Mouse (Mus musculus) MEL (cell line): ENCODE results near the gene Ccdc117. TPM values are rescaled to one million over a fixed set of nuclear protein-coding genes. Genes with fewer than 3 reads are reported as not detected.

ENCODE experiments used
- DNase-seq: peaks from one replicate; pipeline ENCODE4 v3.0.0; 2011; ENCODE audit warnings: low read depth, low spot score
- H3K27ac ChIP-seq: 2 replicates; pipeline ENCODE4 v1.5.1; 2012; ENCODE audit warnings: low read depth, mild to moderate bottlenecking, control low read depth, low read length, moderate library complexity; ENCODE audit not compliant: control insufficient read depth
- H3K27me3 ChIP-seq, 2 experiments: fragments of 150-350 bp in 1 of 2; sonication (generic) in 1 of 2; 2 replicates each; pipeline ENCODE4 v1.6.1; 2012; ENCODE audit warnings: low read length in 2 of 2, mild to moderate bottlenecking in 2 of 2, improper control_type of control experiment in 1 of 2, moderate library complexity in 1 of 2; ENCODE audit not compliant: insufficient read depth in 2 of 2, control insufficient read depth in 1 of 2
- H3K36me3 ChIP-seq, 2 experiments: 2 replicates each; pipeline ENCODE4 v1.6.1; 2012 to 2014; ENCODE audit warnings: low read length in 2 of 2, improper control_type of control experiment in 1 of 2, inconsistent platforms in 1 of 2, mild to moderate bottlenecking in 1 of 2; ENCODE audit not compliant: insufficient read depth in 2 of 2, control insufficient read depth in 1 of 2
- H3K4me1 ChIP-seq, 2 experiments: fragments of 150-350 bp in 1 of 2; sonication (generic) in 1 of 2; 2 replicates each; pipeline ENCODE4 v1.6.1; 2012; ENCODE audit warnings: low read length in 2 of 2, improper control_type of control experiment in 1 of 2, mild to moderate bottlenecking in 1 of 2; ENCODE audit not compliant: insufficient read depth in 2 of 2, control insufficient read depth in 1 of 2
- H3K4me3 ChIP-seq, 2 experiments: fragments of 150-350 bp in 1 of 2; sonication (generic) in 1 of 2; 2 replicates each; pipeline ENCODE4 v1.5.1; 2012; ENCODE audit warnings: low read depth in 2 of 2, low read length in 2 of 2, mild to moderate bottlenecking in 2 of 2, moderate library complexity in 2 of 2, control low read depth in 1 of 2, improper control_type of control experiment in 1 of 2; ENCODE audit not compliant: control insufficient read depth in 1 of 2, insufficient read depth in 1 of 2
- H3K79me2 ChIP-seq: 2 replicates; pipeline ENCODE4 v1.6.1; 2012; ENCODE audit warnings: mild to moderate bottlenecking, low read length, moderate library complexity; ENCODE audit not compliant: control insufficient read depth, poor library complexity, insufficient read depth
- H3K9ac ChIP-seq: 2 replicates; pipeline ENCODE4 v1.6.1; 2012; ENCODE audit warnings: low read depth, mild to moderate bottlenecking, control low read depth, low read length, moderate library complexity; ENCODE audit not compliant: control insufficient read depth, poor library complexity, severe bottlenecking
- H3K9me3 ChIP-seq: fragments of 150-350 bp; sonication (generic); replicated peaks from 2 replicates; pipeline ENCODE4 v1.6.1; 2012; ENCODE audit warnings: mild to moderate bottlenecking, low read length, improper control_type of control experiment, moderate library complexity; ENCODE audit not compliant: insufficient read depth
- CHD1 ChIP-seq: IDR thresholded peaks from 2 replicates; pipeline ENCODE4 v1.6.1; 2012; ENCODE audit warnings: low read depth, mild to moderate bottlenecking, inconsistent platforms, low read length, improper control_type of control experiment
- CHD2 ChIP-seq: IDR thresholded peaks from 2 replicates; pipeline ENCODE4 v1.6.1; 2011; ENCODE audit warnings: low read length, improper control_type of control experiment
- CTCF ChIP-seq, 3 experiments: IDR thresholded peaks in 2 of 3; conservative IDR thresholded peaks in 1 of 3; 2 replicates each; pipeline ENCODE4 v1.5.1; 2011 to 2012; ENCODE audit warnings: low read length in 3 of 3, low read depth in 2 of 3, mild to moderate bottlenecking in 2 of 3, improper control_type of control experiment in 1 of 3, inconsistent platforms in 1 of 3, mixed read lengths in 1 of 3, moderate library complexity in 1 of 3; ENCODE audit not compliant: control insufficient read depth in 1 of 3, insufficient read depth in 1 of 3, poor library complexity in 1 of 3, severe bottlenecking in 1 of 3
- GABPA ChIP-seq: IDR thresholded peaks from 2 replicates; pipeline ENCODE4 v1.6.1; 2012; ENCODE audit warnings: low read depth, mild to moderate bottlenecking, inconsistent platforms, low read length, improper control_type of control experiment, moderate library complexity
- GATA1 ChIP-seq: IDR thresholded peaks from 2 replicates; pipeline ENCODE4 v1.6.1; 2011; ENCODE audit warnings: low read depth, low read length, improper control_type of control experiment
- HCFC1 ChIP-seq: IDR thresholded peaks from 2 replicates; pipeline ENCODE4 v1.6.1; 2012; ENCODE audit warnings: low read depth, mild to moderate bottlenecking, inconsistent platforms, low read length, improper control_type of control experiment, moderate library complexity
- JUND ChIP-seq: IDR thresholded peaks from 2 replicates; pipeline ENCODE4 v1.6.1; 2011; ENCODE audit warnings: low read depth, mild to moderate bottlenecking, improper control_type of control experiment, low read length
- MAFK ChIP-seq: IDR thresholded peaks from 2 replicates; pipeline ENCODE4 v1.6.1; 2011; ENCODE audit warnings: low read depth, mild to moderate bottlenecking, low read length, improper control_type of control experiment, borderline replicate concordance
- MYB ChIP-seq: IDR thresholded peaks from 2 replicates; pipeline ENCODE4 v1.6.1; 2011; ENCODE audit warnings: mild to moderate bottlenecking, low read depth, low read length, improper control_type of control experiment
- MYC ChIP-seq: IDR thresholded peaks from 2 replicates; pipeline ENCODE4 v1.6.1; 2011; ENCODE audit warnings: low read depth, mild to moderate bottlenecking, low read length, improper control_type of control experiment, moderate library complexity
- NRF1 ChIP-seq: IDR thresholded peaks from 2 replicates; pipeline ENCODE4 v1.6.1; 2014; ENCODE audit warnings: low read depth, mild to moderate bottlenecking, inconsistent platforms, low read length, improper control_type of control experiment, moderate library complexity; ENCODE audit not compliant: poor library complexity, insufficient read depth, severe bottlenecking
- POLR2AphosphoS5 ChIP-seq: IDR thresholded peaks from 2 replicates; pipeline ENCODE4 v1.6.1; 2012; ENCODE audit warnings: low read depth, borderline replicate concordance, mild to moderate bottlenecking, inconsistent platforms, low read length, moderate library complexity, mixed read lengths
- RAD21 ChIP-seq: IDR thresholded peaks from 2 replicates; pipeline ENCODE4 v1.6.1; 2011; ENCODE audit warnings: mild to moderate bottlenecking, low read depth, low read length, improper control_type of control experiment
- SMC3 ChIP-seq: IDR thresholded peaks from 2 replicates; pipeline ENCODE4 v1.6.1; 2011; ENCODE audit warnings: low read depth, low read length, improper control_type of control experiment
- TAL1 ChIP-seq: IDR thresholded peaks from 2 replicates; pipeline ENCODE4 v1.6.1; 2012; ENCODE audit warnings: mild to moderate bottlenecking, inconsistent platforms, low read length, moderate library complexity, mixed read lengths
- TCF12 ChIP-seq: IDR thresholded peaks from 2 replicates; pipeline ENCODE4 v1.6.1; 2014; ENCODE audit warnings: low read depth, mild to moderate bottlenecking, inconsistent platforms, low read length, improper control_type of control experiment, moderate library complexity
- UBTF ChIP-seq: IDR thresholded peaks from 2 replicates; pipeline ENCODE4 v1.6.1; 2012; ENCODE audit warnings: low read depth, mild to moderate bottlenecking, inconsistent platforms, low read length, improper control_type of control experiment, moderate library complexity, borderline replicate concordance; ENCODE audit not compliant: insufficient read depth
- USF2 ChIP-seq, 2 experiments: IDR thresholded peaks; 2 replicates each; pipeline ENCODE4 v1.6.1; 2011 to 2012; ENCODE audit warnings: improper control_type of control experiment in 2 of 2, low read length in 2 of 2, borderline replicate concordance in 1 of 2, inconsistent platforms in 1 of 2, low read depth in 1 of 2, mild to moderate bottlenecking in 1 of 2; ENCODE audit not compliant: insufficient read depth in 1 of 2
- ZC3H11A ChIP-seq: IDR thresholded peaks from 2 replicates; pipeline ENCODE4 v1.6.1; 2012; ENCODE audit warnings: low read depth, mild to moderate bottlenecking, inconsistent platforms, low read length, improper control_type of control experiment
- ZKSCAN1 ChIP-seq: IDR thresholded peaks from 2 replicates; pipeline ENCODE4 v1.6.1; 2012; ENCODE audit warnings: low read depth, mild to moderate bottlenecking, inconsistent platforms, low read length, improper control_type of control experiment, moderate library complexity
- polyA plus RNA-seq, 2 experiments: library from polyadenylated mRNA; stranded (reverse) in 1 of 2; unstranded in 1 of 2; fragments of >175 nt in 1 of 2; fragments of >200 nt in 1 of 2; gene quantifications; 2 replicates each; pipeline versions ENCODE4 v1.2.1 to v1.2.4; 2012; ENCODE audit warnings: low replicate concordance in 2 of 2, low read depth in 1 of 2; ENCODE audit not compliant: insufficient read length in 2 of 2, insufficient read depth in 1 of 2, missing spikeins in 1 of 2
- total RNA-seq: library from RNA; depleted of rRNA; stranded (reverse); fragments of 300-350 nt; gene quantifications from 2 replicates; pipeline ENCODE4 v1.2.3, GENCODE M21; 2012

The Ccdc117 gene
- total and polyA plus RNA-seq, 3 experiments, result 19.4 to 35.4 TPM; not detected in 1

- H3K4me1 ChIP-seq, result peaks cover 0 to 5% of the 10 kb centered on the region in 2 experiments; a peak in 1 of 4 replicates
- peak; percentile 56 for DNase-seq
- no peaks in the 10 kb centered on the region for H3K9me3 ChIP-seq
- no peak overlapping the region for H3K9ac ChIP-seq
- no peak for TF ChIP-seq UBTF
- TF ChIP-seq SMC3, result peak; percentile 55
- TF ChIP-seq CTCF (IDR thresholded peaks at IDR 0.05 in 2 of 3, conservative IDR thresholded peaks at IDR 0.05 in 1 of 3; ENCODE audit: control insufficient read depth in 1 of 3, insufficient read depth in 1 of 3, low read depth in 2 of 3, low read length in 3 of 3, poor library complexity in 1 of 3, severe bottlenecking in 1 of 3), result peak; percentile 50 to 52 (median 51)
- no peak for TF ChIP-seq TAL1
- TF ChIP-seq JUND, result no peak
- TF ChIP-seq RAD21, result peak; percentile 37
- 0 out of 2 replicates have a peak, but pooled peaks have one; percentile 36 for TF ChIP-seq MYC
- no peaks in the 10 kb centered on the region for H3K27me3 ChIP-seq
- no peak overlapping the region for H3K27ac ChIP-seq
- no peak overlapping the region for H3K4me3 ChIP-seq
- no peaks in the 10 kb centered on the region; a peak in 1 of 4 replicates for H3K36me3 ChIP-seq
- no peaks in the 10 kb centered on the region for H3K79me2 ChIP-seq
These were observed 45.3 kb downstream of the Ccdc117 start for GRCm38 (mm10) chr11:5496559-5497248.

- H3K27ac ChIP-seq, result no peak overlapping the region
- no peaks in the 10 kb centered on the region; a peak in 1 of 4 replicates for H3K36me3 ChIP-seq
- H3K9me3 ChIP-seq, result no peaks in the 10 kb centered on the region
- no peaks in the 10 kb centered on the region for H3K79me2 ChIP-seq
- no peak overlapping the region for H3K9ac ChIP-seq
- H3K27me3 ChIP-seq, result no peaks in the 10 kb centered on the region
- DNase-seq, result no peak
- TF ChIP-seq ZC3H11A, result no peak
- no peak for TF ChIP-seq GABPA
- TF ChIP-seq NRF1, result no peak
- no peak for TF ChIP-seq CHD2
- TF ChIP-seq GATA1, result no peak
- no peak for TF ChIP-seq CHD1
- TF ChIP-seq POLR2AphosphoS5, result no peak
- TF ChIP-seq MAFK, result no peak
- TF ChIP-seq TCF12, result no peak
- TF ChIP-seq HCFC1, result no peak
- TF ChIP-seq MYB, result no peak
- no peak for TF ChIP-seq ZKSCAN1
- TF ChIP-seq USF2 (IDR thresholded peaks at IDR 0.05; ENCODE audit: borderline replicate concordance in 1 of 2, insufficient read depth in 1 of 2, low read depth in 1 of 2, low read length in 2 of 2), result no peak
- H3K4me1 ChIP-seq, result peaks cover 0 to 5% of the 10 kb centered on the region in 2 experiments; a peak in 1 of 4 replicates
- no peak overlapping the region for H3K4me3 ChIP-seq
These were observed 46.1 kb downstream of the Ccdc117 start for GRCm38 (mm10) chr11:5495906-5496305.
